Mouse (Mus musculus): ENCODE data around the gene Stk39.

The Stk39 gene

DNA sequence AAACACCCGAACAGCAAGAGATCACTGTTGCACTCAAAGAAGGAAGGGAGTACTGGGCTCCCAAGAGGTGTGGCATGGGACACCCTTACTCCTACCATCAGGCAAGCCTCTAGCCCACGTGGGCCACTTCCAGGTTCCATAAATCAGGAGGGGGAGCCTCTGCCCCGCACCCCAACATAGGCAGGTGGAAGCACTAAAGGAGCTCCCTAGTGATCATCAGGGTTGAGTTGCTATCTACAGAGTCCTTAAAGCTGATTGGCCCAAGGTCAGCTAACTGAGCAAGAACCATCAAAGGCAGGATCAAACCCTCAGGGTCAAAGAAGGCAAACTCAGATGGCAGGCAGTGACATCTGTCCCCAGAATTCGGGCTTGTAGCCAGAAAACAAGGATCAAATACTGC, 8.3 kb downstream of the Stk39 start:
- in situ Hi-C loops (cut with MboI, MseI): loop anchor here (5.0 kb wide), 1 partner anchor 36 kb away; no protein-coding TSS in a partner anchor

DNA sequence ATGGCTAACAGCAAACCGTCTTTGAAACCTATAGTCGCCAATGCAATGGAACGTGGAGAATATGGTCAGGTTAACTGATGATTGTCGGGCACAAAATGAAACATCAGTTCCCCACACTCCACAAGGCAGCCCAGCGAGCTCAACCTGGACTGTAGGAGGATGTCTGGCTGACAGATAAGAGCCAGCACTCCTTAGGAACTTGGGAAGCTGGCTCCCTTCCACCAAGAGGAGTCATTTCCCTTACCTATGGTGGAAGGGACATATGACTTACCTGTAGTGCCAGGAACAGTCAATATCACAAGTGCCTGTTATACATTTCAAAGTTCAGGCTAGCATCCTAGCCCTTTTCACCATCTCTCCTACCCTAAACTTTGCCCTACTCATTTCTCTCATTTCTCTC, 14.0 kb downstream of the Stk39 start:
- in situ Hi-C loops (cut with MboI, MseI): no loop called here

DNA sequence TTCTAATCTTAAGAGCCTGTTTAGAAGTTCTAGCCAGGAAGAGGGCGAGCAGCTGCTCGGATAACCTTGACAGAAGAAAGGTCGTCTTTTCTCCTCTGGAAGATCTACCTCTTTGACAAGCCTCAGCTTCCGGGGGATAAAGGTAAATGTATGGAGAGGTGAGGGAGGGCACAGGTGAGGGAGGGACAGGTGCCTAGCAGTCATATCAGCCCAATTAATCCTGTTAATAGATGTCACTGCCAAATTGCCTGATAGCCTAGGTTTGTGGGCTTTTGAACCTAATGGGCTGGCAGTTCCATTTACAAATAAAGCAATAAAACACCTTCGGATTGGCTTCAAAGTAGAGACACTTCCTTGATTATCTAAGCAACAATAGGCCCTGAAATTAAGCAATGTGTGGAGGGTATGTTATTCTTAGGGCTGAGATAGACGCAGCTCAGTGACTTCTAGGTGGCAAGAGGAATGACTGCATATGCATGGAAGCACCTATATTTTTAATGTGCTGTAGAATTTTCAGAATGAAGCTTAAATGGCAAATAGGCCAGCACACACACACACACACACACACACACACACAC, 14.5 kb downstream of the Stk39 start:
- in situ Hi-C loops (cut with MboI, MseI): no loop called here

DNA sequence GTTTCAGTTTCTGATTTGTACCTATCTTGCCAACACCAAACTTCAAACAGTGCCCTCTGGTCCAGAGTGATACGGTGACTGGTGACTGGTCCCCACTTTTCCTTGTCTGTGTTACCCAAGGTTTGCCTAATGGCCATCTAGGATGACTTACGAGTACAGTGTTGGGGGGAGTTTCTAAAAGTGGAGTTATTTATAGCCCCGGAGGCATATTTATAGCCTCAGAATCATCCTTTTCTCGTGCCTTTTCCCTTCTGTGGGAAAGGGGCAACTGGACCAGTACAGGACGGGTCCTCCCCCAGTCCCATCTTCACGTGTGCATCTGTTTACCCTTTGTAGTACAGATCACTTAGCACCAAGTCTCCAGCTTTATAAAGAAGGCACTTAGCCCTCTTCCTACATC, 15.2 kb downstream of the Stk39 start:
- in situ Hi-C loops (cut with MboI, MseI): no loop called here

DNA sequence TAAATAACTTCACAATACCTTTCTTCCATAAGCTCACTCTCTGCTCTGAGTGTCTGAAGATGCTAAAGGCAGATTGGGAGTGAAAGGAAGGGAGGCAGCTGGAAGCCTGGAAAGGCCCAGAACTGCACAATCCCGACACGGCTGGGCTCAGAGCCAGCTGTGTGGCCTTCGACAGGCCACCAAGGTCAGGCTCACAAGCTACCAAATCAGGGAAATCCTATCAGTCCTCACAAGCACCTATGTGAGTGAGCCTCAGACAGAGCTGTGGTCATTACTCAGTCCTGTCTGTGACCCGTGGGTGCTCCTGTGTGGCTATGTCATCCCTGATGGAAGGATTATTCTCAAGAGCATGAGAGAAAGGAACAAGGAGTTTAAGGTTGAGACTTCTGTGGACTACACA, 19.7 kb downstream of the Stk39 start:
- in situ Hi-C loops (cut with MboI, MseI): no loop called here

DNA sequence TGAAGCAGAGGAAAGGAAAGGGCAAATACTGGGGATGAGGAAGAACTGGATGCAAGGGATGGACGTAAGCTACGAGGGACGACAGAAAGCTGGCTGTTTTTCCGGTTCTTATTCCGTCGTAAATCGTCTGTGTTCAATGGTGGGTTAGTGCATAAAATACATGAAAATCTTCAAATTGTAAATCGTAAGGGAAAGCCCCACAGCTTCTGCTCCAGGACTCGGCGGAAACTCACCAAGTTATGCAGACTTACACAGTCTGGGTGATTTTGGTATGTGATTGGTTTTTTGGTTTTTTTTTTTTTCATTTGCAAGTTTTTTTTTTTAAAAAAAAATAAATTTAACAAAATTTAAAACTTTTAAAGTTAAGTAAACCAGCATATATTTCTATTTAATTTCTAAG, 24.0 kb downstream of the Stk39 start:
- in situ Hi-C loops (cut with MboI, MseI): loop anchor here (10.0 kb wide), 2 partner anchors 517 to 937 kb away; partner anchors contain the start of gene Dhrs9

DNA sequence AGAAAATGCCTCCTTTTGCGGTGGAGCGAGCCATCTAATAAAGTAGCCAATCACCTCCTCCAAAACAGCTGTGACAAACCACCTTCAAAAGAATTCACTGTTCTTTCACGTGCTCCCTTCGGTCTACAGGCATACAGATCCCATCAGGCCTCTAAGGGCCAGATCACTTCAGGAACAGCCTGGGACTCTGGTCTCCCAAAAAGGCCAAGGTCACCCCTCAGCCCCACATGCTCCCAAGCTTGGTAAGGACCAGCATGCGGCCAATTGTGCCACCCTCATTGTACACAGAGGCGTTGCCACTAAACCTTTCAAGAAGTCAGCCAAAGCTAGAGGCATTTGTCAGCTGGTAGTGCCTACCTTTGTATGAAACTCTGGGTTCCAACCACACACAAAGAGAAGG, 28.9 kb downstream of the Stk39 start:
- in situ Hi-C loops (cut with MboI, MseI): loop anchor here (10.0 kb wide), 2 partner anchors 522 to 942 kb away; partner anchors contain the start of gene Dhrs9

DNA sequence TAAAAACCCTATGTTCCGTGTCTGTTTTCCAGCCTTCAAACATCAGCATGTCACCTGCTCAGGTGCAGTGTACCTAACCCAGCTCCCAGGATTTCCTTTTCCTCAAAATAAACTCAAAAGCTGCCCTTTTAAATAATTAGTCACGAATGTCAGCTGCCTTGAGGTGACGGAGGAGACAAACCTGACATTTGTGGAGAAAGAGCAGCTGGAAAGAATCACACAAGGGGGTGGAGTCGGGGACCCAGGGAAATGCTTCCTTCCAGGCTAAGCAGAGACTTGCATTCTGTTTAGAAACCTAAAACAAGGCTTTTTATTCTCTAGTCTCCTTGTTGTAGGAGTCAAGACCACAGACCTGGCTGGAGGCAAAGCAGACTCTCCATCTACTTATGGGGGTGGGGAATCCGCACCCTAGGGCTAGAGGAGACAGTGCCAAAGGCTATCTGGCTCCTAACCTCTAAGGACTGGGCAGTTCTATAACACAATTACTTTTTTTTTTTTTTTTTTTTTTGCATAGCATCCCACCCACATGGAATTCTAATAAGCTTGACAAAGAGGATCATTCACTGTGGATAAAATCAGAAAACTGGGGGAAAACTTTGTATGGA, 29.9 kb downstream of the Stk39 start:
- in situ Hi-C loops (cut with MboI, MseI): loop anchor here (10.0 kb wide), 2 partner anchors 523 to 943 kb away; partner anchors contain the start of gene Dhrs9

DNA sequence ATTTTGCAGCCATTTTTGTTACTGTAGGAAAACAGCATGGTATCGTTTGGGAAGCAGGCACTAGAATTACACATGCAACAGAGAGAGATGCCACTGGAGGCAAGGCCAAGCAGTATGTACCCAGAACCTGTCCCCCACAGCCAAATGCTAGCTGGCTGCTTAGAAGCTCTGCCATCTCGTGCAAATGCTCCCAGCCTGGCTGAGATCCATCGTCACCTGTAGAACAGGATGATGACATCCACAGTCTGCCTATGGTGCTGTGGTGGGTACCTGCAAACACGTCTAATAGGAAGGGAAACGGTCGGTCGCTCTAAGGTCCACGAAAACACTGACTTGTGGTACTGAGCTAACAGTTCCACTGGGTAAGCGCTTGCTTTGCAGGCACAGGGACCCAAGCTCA, 32.5 kb downstream of the Stk39 start:
- in situ Hi-C loops (cut with MboI, MseI): loop anchor here (10.0 kb wide), 2 partner anchors 525 to 945 kb away; partner anchors contain the start of gene Dhrs9

DNA sequence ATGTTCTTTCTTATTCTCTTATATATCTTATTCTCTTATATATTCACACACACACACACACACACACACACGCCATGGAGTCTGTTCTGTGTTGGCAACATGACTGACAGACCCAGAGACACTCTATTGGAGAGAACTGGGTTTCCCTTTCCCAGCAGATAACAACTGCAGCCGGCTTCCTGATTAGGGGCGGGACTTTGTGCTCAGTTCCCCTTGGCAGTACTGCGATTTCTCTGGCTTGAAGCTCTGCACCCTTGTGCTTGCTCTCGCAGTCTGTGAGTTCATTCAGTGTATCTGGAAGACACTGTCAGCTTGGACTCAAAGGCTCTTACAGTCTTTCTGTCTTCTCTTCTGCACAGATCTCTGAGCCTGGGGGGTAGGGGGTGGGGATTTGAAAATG, 34.1 kb downstream of the Stk39 start:
- in situ Hi-C loops (cut with MboI, MseI): no loop called here

DNA sequence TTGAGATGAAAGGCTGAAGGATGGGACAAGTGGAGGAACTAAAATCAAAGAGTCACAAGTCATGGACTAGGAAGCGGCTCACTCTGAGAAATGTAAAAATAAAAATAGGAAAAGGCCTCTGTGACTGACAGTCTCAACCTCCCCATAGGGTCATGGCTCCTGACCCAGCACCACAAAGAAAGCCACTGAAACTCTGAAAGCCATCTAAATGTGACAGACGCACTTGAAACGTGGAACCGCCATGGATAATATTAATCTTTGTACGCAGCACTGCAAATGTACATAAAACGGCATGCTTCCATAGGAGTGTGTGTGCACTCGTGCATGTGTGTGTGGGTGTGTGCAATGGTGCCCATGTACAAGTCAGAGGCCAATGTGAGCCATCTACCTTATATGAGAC, 34.9 kb downstream of the Stk39 start:
- in situ Hi-C loops (cut with MboI, MseI): no loop called here

DNA sequence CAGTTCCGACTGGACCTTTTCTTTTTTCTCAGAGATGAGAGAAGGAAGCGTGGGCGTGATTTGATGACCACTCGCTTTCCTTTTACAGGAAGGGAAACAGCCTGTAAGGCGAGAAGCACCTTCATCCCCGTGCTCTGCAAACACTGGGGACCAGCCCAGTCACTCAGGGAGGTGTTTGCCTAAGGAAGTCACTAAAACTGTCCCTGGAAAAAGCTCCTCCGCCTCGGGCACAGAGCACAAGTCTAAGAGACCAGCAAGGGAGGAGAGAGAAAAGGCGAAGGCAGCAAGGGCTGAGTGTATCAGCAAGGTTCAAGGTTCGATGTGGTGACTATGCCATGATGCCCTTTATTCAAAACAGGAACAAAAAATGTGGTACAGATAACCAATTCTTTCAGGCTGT, 35.8 kb downstream of the Stk39 start:
- in situ Hi-C loops (cut with MboI, MseI): no loop called here

DNA sequence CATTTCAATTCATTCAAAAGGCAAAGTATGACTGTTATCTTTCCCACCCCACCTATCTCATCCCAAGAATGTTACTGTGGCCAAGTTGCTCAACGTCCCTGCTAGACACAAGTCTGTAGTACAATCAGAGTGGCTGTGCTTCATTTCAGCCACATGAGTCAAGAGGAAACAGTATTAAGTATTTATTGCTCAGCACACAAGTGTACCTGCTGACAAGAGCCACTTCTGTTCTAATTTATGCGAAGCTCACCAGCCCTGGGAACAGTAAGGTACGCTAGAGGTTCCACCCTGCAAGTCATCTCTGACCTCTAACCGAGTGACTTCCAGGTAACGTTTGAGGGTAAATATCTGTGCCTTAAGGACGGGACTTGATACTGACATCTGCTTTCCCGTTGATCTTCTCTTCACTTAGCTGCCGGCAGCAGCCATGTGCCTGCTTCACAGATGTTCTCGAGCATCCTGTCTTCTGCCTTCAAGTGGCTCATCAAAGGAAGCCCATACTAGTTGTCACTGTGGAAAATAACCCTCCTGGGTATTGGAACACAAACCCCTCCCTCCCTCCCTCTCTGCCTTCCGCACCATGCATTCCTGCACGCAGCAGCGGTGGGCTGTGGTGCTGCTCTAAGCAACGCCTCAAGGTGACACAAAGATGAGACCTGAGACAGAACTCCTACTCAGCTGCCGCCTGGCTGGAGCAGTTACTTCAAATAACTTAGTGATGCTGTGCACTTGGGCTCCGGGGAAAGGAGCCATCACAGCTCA, 36.4 kb downstream of the Stk39 start:
- in situ Hi-C loops (cut with MboI, MseI): no loop called here

DNA sequence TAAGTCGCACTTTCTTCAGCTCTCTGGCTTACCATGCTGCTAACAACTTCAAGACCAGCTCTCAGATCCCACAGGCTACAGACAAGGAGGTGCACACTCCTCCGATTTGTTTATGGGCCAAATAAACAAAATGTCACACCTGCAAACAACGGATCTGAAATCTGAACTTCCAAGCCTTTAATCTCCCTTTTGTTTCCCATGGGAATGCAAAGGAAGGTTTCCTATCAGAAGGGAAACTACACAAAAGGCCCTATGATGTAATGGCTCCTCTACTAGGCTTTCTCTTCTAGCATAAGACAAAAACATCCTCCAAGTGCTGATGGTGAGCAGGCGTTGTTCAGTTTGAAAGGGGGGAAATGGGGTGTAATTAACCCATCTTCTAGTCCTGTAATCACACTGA, 37.1 kb downstream of the Stk39 start:
- in situ Hi-C loops (cut with MboI, MseI): no loop called here

DNA sequence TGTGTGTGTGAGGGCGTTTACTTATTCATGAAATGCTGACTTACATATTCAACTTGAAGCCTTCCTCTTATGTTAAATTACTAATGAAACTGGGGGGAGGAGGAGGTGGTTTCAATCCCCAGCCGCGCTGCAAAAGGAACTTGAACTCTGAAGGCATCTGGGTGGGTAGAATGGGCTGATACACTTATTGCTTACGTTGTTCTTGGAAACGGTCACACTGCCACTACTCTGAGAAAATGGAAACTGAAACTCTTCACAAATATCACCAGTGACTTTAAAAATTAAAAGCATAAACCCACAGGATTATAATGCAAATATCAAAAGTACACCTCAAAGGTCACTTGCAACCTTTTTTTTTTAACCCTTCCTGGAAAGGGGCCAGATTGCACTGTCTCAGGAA, 37.5 kb downstream of the Stk39 start:
- in situ Hi-C loops (cut with MboI, MseI): no loop called here

DNA sequence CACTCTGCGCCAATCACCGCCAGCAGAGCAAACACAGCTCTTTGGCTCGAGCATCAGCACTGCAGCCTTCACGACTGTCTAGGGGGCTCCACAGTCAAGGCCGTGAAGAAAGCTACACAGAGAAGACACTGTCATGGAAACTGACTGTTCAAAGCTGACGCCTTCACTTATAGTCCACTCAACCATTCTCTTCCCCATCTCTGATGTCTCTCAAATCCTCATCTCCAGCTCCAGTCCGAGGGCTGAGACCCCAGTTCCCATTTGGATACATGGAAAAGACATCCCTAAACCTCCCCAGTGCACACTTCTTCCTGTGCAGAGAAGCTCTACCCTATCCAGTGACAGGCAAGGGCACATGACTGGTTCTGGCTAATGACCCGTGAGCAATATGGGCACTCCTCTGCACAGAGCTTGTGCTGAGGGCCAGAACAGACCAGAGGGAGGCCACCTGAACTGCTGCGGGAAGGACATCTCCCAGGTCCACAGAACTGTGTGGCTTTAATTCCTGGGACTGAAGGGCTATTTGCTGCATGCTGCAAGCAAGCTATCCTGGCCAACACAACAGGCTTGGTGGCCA, 38.2 kb downstream of the Stk39 start:
- in situ Hi-C loops (cut with MboI, MseI): no loop called here

DNA sequence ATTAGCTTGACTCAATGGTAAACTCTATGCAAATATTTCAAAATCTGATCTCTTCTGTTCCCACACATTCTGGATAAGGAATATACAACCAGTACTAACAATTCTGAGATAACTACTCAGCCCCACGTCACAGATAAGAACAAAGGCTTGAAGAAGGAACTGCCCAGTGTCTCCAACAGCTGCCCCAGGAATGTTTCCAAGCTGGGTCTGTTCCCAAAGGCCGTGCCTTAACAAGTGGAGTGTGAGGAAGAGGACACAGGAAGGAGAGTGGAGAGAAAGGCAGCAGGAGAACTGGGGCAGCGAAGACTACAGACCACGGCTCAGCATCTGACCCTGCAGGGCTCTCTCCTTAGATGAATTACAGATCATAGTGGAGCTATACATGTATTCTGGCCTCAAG, 39.2 kb downstream of the Stk39 start:
- in situ Hi-C loops (cut with MboI, MseI): no loop called here

DNA sequence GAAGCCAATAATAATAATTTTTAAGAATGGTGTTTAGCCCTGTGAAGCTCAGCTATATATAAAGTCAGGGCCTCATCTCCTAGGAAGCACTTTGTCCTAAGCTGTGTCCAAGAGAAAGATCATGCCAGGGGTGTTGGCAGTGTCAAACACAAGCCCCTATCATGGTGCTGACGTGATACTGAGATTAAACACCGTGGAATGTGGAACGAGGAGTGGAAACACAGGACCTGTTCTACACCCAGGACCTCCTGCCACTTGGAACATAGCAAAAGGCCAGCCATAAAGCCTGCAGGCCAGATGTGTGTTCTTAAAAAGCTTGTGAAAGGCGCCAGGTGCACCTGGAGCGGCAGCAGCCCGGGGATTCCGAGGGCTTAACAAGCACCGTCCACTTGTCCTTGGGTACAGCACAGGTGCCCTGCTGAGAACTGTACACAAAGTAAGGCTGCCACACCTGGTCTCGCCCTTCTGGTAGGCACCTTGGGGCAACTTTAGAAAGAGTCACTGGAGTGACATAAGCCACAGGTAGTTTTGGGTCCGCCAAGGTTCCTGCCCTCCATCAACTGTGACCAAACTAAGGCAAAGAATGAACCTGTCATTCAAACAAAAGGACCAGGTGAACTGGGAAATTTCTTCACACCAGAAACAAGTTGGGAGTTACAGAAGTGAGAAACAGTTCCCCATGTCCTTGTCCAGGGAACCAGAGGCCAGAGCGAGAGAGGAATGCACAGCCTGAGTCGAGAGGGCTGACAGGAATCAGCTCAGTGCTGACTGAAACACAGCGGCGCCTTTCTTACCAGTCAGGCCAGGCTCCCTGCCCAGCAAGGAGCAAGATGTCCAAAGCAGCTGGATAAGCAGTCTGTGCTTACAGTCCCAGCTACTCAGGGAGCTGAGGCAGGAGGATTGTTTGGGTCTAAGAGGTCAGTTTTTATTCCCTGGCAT, 40.8 kb downstream of the Stk39 start:
- in situ Hi-C loops (cut with MboI, MseI): no loop called here

DNA sequence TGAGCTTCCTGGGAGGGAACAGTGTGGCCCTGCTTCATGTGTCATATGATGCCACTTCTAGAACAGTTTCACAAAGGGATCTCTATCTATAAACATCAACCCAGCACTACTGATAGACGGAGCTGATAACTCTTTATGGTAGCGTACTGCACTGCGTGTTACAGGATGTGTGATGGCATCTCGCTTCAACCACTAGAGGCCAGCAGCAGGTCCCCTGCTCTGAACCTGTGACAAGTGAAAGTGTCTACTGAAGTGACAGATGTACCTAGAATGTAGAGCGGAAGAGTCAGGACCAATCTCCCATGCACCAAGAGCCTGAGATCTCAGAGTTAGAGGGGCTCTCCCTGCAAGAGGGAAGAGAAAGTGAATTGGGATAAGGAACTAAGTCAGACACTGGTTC, 41.6 kb downstream of the Stk39 start:
- in situ Hi-C loops (cut with MboI, MseI): no loop called here

DNA sequence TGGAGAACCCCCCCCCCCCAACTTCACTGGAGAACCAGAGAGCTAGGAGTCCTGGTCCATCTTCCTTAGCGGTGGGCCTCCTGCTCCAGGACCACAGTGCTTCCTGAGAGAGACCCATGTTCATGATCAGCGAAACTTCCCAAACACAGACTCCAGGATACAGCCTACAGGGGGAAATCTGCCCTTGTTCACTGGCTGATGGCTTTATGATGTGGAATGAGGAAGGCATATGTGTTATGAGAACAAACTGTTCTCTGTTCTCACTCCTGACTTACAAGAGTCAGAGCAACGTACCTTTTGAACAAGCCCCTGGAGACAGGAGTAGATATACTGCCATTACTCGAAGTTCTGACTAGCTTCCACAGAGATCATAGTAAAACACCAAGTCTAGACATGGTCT, 42.6 kb downstream of the Stk39 start:
- in situ Hi-C loops (cut with MboI, MseI): loop anchor here (5.0 kb wide), 1 partner anchor 33 kb away; no protein-coding TSS in a partner anchor

DNA sequence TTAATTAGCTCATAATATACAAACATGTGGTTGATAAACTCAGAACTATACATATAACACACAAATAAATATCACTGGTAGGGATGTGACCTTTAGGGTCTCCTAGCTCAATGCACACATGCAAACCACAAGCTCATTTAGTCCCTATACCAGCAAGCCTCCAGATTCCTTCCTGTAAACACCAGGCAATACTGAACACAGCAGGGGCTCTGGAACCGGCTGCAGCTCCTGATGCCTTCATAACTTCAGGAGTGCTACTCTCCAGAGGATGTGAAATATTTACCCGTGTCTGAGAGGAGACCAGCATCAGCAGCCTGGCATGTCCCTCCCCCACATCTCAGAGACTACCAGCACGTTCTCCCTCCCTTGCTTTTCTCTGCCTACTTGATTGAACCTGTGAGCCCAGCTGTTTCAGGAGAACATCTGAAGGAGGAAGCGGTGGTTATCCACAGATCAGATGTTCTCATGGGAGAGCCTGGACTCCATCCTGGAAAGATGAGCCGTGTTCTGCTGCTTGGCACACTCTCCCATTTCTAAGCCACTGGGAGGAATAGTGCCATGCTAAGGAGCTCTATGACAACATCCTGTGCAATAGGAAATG, 45.0 kb downstream of the Stk39 start:
- in situ Hi-C loops (cut with MboI, MseI): loop anchor here (5.0 kb wide), 1 partner anchor 35 kb away; no protein-coding TSS in a partner anchor
